Mouse (Mus musculus) lung, postnatal 4 days (tissue): ENCODE measurements at regions not wholly inside any gene's neighbourhood (a gene's known extent, or its start where the extent isn't known, plus 50 kb on each side); places are given as distances from the start of the nearest gene placed in this dataset.

ENCODE experiments used
- DNase-seq, 2 experiments: peaks; one replicate each; pipeline ENCODE4 v3.0.0; 2021

GRCm38 (mm10) chr14:98833230-98833999, 160.7 kb downstream of the Rpl36a-ps1 start:
- no peak for DNase-seq

- DNase-seq = no peak
These were observed 161.7 kb downstream of the Rpl36a-ps1 start for GRCm38 (mm10) chr14:98832401-98832800.

GRCm38 (mm10) chr14:98829958-98830633, 164.0 kb downstream of the Rpl36a-ps1 start:
- DNase-seq = no peak

GRCm38 (mm10) chr14:98827490-98827889, 166.6 kb downstream of the Rpl36a-ps1 start:
- DNase-seq = no peak

- no peak for DNase-seq
These were observed 180.5 kb downstream of the Rpl36a-ps1 start for GRCm38 (mm10) chr14:98813657-98814056.

- DNase-seq = no peak
These were observed 183.7 kb downstream of the Rpl36a-ps1 start for GRCm38 (mm10) chr14:98810259-98811042.

- DNase-seq = no peak
These were observed 186.0 kb downstream of the Rpl36a-ps1 start for GRCm38 (mm10) chr14:98808117-98808516.

- DNase-seq = no peak
These were observed 189.1 kb downstream of the Rpl36a-ps1 start for GRCm38 (mm10) chr14:98805066-98805465.

GRCm38 (mm10) chr14:98801293-98801692, 192.8 kb downstream of the Rpl36a-ps1 start:
- DNase-seq = no peak

GRCm38 (mm10) chr14:98791970-98792369, 202.1 kb downstream of the Rpl36a-ps1 start:
- DNase-seq = no peak

GRCm38 (mm10) chr14:98791232-98791906, 202.7 kb downstream of the Rpl36a-ps1 start:
- DNase-seq = no peak

GRCm38 (mm10) chr14:98789794-98790193, 204.3 kb downstream of the Rpl36a-ps1 start:
- DNase-seq = no peak

GRCm38 (mm10) chr14:98781711-98782110, 212.4 kb downstream of the Rpl36a-ps1 start:
- no peak for DNase-seq

- no peak for DNase-seq
These were observed 222.0 kb downstream of the Rpl36a-ps1 start for GRCm38 (mm10) chr14:98772080-98772479.

GRCm38 (mm10) chr14:98768845-98769244, 225.3 kb downstream of the Rpl36a-ps1 start:
- DNase-seq = no peak

- no peak for DNase-seq
These were observed 226.6 kb downstream of the Rpl36a-ps1 start for GRCm38 (mm10) chr14:98767481-98767880.

GRCm38 (mm10) chr14:98765358-98765757, 228.8 kb downstream of the Rpl36a-ps1 start:
- no peak for DNase-seq

GRCm38 (mm10) chr14:98750766-98751165, 243.4 kb downstream of the Rpl36a-ps1 start:
- DNase-seq = no peak

- no peak for DNase-seq
These were observed 244.8 kb downstream of the Rpl36a-ps1 start for GRCm38 (mm10) chr14:98749086-98750027.

- DNase-seq = no peak
These were observed 246.9 kb downstream of the Rpl36a-ps1 start for GRCm38 (mm10) chr14:98747159-98747775.

- DNase-seq = no peak
These were observed 263.7 kb downstream of the Rpl36a-ps1 start for GRCm38 (mm10) chr14:98730375-98730774.
